Mouse (Mus musculus) right cerebral cortex, adult 2 months (tissue): ENCODE measurements at regions not wholly inside any gene's neighbourhood (a gene's known extent, or its start where the extent isn't known, plus 50 kb on each side); places are given as distances from the start of the nearest gene placed in this dataset.
"Not testable (repeated sequence)": the region's sequence is repeated elsewhere in the genome, so short reads cannot be mapped to it uniquely, and the experiment has no call there.

Experiments
- DNase-seq, 2 experiments: peaks; one replicate each; pipeline ENCODE4 v3.0.0; 2021 to 2022; ENCODE audit warnings: low spot score in 2 of 2

DNA sequence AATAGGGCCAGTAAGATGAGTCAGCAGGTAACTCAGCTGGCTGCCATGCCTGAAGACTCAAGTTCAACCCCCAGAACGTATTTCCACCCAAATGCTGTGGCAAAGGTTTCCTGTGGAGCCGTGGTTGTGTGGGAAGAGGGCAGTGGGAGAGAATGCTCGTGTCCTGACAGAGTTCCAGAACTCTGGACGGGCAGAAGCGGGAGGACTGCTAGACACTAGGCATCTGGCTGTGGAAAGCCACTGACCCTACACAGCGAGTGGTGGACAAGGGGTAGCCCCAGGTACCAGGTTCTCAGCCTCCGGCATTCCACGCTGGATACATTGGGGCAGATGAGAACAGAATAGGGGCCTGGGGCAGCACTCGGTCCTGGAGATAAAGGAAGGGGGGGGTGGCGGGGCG, 69.6 kb upstream of the Acsl3 start:
- no peak for DNase-seq

DNA sequence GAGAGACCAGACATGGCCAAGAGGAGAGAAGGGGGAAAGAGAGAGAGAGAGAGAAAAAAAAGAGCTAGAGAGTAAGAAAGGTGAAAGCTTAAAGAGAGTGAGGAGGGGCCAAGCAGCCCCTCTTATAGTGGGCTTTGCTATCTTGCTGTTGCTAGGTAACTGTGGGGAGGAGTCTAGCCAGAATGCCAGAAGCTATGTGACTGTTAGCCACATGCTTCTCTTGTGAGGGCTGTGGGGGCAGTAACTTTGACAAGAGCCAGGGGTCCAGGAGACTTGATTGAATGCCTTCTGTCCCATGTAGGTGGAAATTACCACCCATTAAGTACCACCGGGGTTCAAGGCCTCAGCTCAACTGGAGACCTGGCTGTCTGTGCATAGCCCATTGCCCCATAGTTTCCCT, 69.0 kb upstream of the Acsl3 start:
- not testable (repeated sequence) for DNase-seq

DNA sequence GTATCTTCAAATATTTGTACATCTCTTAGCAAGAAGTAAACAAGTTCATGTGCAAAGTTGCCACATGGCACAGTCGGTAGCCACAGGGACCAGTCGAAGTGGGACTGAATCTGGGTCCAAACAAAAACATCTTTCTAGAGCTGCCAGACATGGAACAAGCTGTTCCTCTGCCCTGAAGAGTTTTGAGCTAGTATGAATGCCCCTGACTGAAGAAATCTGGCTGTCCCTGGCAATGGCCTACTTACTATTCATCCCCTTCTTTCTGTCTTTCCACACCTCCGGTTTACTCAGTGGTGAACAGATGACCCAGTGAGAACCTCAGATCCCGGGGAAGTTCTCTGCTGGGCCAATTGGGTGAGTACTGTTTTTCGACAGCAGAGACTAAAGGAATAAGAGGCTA, 67.1 kb upstream of the Acsl3 start:
- no peak for DNase-seq

DNA sequence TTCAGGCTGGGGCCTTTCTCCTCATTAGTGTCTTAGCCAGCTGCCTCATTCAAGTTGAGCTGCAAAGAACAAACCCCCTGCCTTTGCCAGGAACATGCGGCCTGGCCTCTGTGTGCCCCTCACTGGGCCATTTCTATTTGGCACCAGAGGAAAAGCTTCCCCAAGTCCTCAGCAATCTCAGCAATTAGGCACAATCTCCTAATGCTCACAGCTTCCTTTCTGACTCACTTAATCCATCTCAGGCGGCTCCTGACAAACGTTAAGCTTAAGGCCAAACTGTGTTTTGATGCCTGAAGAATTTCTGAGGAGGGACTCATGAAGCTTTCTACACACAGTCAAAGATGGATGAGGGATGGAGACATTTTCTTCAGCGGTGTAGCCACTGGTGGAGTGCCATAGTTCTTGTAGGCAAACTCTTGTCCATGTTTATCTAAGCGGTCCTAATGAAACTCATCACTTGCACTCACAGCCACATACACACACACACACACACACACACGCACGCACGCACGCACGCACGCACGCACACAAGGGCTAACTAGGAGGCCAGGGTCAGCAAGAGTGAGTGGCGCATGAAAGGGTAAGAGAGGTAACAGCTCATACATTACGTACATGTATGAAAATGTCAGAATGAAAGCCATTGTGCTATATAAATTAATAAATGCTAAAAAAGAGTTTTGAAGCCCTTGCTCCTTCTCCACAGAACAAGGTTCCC, 63.5 kb upstream of the Acsl3 start:
- DNase-seq: peak in 1 of 2 experiments; percentile 17

DNA sequence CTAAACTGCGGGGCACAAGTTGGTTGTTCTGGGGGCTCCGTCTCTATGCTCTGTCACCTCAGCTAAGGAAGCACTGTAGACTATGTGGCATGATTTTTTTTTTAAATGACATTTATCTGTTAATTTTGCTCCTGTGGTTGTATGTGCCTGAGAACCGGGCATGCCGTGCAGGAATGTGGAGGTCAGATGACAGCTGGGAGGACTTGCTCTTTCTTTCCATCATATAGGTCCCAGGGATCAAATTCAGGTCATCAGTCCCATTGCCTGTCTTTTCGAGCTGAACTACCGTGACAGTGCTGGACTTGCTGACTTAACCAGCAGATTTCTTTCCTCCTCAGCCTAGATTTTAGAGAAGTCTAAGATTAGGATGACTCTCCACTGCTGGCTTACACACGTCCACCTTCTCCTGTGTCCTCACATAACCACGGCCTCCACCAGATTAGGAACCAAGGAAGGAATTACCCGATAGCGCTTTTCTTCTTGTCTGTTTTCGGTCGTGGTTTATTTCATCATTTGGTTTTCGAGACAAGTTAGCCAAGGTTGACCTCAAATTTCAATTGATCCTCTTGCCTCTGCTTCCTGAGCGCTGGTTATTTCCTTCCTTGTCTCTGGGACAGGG, 62.0 kb upstream of the Acsl3 start:
- no peak for DNase-seq

DNA sequence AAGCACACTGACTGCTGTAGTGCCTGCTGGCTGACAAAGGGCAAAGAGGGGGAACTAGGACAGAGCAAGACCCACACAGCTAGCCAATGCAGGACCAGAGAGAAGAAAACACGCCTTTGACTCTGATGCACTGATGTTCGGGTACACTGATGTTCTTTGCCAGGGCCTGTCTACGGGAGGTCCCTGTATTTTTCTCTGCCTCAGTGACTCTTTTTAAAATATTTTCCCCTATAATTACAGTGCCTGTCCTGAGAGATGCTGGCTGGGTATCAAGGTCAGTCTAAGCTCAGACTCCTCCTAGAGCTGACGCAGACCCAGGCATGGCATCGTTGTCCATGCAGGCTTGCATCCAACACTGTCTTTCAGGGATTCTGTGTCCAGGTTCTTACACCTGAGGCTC, 59.1 kb upstream of the Acsl3 start:
- no peak for DNase-seq

DNA sequence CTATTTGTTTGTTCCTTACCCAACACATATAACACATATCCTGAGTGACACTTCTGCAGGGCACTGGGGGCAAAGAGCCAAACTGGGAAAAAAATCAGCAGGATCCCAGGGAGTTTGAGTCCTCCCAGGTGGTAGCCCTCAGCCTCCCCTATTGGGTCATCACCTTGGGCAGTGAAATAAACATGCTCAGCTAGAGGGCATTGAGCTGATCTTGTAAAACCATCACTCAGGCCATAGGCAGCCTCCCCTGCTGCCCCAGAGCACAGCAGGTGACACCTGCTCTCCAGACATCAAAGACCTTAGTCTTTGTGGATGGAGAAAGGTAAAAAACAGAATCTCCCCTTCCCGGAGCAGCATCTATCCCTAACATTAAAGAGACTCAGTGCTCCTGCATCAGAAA, 57.0 kb upstream of the Acsl3 start:
- no peak for DNase-seq

DNA sequence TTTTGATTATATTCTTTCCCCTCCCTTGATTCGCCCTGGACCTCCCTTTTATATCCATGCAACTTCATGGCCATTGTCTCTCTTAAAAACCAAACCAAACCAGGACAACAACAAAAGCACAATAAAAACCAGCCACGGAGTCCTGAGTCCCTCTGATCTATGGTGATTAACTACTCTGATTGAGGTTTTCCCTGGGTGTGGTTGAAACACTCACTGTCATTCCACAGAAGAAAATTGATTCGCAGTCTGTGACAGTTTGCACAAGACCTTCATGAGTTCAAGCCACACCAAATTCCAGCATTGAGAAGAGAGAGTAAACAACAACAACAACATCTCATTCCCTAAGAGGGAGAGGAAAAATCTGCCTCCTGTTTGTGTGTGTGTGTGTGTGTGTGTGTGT, 56.1 kb upstream of the Acsl3 start:
- DNase-seq: no peak

DNA sequence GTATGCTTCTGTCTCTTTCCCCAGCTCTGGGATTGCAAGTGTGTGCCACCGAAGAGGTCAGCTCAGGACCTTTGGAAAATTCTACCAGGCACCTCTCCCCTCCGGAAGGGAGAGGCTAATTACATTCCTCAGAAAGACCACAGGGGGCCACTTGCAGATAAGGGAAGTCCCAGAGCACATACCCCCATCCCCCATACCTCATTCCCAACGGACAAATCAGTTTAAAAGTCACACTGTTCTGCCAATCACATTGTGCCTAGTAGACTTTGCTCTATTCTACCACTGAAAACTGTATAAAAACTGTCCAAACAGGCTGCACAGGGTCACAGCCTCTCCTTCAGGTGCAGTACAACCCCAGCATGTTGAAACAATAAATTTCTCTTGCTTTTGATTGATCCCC, 55.6 kb upstream of the Acsl3 start:
- DNase-seq: no peak

DNA sequence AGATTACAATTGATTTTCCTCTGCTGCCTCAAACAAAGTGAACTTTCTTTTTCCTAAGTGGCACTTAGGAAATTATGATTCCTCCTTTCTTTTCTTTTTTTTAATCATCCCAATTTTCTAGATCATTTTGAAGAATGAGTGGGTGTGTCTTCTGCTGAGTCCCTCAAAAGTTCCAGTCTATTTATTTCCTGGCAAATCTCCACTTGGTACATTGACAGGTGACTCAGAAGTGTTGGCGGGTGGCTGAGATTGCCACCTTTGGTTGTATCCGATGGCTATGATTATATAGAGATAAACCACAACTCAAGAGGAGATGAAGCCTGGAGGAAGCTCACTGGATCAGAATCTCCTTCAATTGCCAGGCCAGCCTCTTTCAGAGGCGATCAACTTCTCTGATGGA, 54.7 kb upstream of the Acsl3 start:
- no peak for DNase-seq

DNA sequence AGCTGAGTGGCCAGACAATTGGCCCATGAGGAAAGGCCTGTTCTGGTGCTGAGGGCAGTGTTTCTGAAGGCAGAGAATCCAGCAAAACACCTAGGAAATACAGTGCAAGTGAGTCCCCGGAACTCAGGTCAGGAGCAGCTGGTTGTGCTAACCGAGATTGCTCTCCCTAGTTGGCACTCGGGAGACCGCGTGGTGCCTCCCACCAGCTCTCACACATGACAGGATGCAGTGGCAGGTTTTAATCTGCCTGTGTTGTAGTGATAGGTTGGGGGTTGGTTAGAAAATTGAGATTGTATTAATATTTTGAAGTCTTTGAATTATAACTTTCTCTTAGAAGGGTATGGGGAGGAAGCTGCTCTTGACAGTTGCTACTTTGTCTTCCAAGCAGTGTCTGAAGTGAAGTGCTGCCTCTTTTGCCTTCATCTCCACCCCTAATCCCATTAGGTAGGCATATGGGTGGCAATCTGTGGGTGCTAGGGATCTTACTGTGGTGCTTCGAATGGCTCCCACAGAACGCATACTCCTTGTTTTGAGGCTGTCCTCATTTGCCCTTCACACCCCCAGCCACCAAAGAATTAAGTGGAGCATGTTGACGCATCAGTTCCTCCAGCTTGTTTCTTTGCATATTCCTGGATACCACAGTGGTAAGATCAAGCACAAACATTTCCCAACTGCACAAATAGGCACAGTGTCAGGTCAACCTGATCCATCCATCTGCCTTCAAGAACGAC, 52.6 kb upstream of the Acsl3 start:
- DNase-seq: no peak
